Mouse (Mus musculus) CH12.LX (cell line): Measurements from ENCODE around the gene Ccdc70. TPM values are rescaled to one million over a fixed set of nuclear protein-coding genes. Genes with fewer than 3 reads are reported as not detected.
"Not testable (repeated sequence)": the region's sequence is repeated elsewhere in the genome, so short reads cannot be mapped to it uniquely, and the experiment has no call there.

ENCODE experiments used
- DNase-seq: peaks from one replicate; pipeline ENCODE4 v3.0.0-alpha.2; 2013; ENCODE audit errors: extremely low read depth
- H3K27ac ChIP-seq: 2 replicates; pipeline ENCODE4 v1.5.1; 2012; ENCODE audit warnings: low read depth, mild to moderate bottlenecking, control low read depth, moderate library complexity; ENCODE audit not compliant: insufficient read depth
- H3K27me3 ChIP-seq: replicated peaks from 2 replicates; pipeline ENCODE3; 2012; ENCODE audit warnings: inconsistent platforms
- H3K36me3 ChIP-seq, 2 experiments: replicated peaks in 1 of 2; 2 replicates each; pipeline versions ENCODE3 to v1.6.1; 2012; ENCODE audit warnings: inconsistent platforms in 1 of 2, low read length in 1 of 2, mild to moderate bottlenecking in 1 of 2, mixed read lengths in 1 of 2, moderate library complexity in 1 of 2; ENCODE audit not compliant: control insufficient read depth in 1 of 2, insufficient read depth in 1 of 2
- H3K4me1 ChIP-seq, 2 experiments: 2 replicates each; pipeline ENCODE4 v1.6.1; 2012; ENCODE audit warnings: inconsistent platforms in 1 of 2, moderate library complexity in 1 of 2; ENCODE audit not compliant: insufficient read depth in 2 of 2, control insufficient read depth in 1 of 2
- H3K4me2 ChIP-seq: 2 replicates; pipeline ENCODE4 v1.6.1; 2012; ENCODE audit warnings: low read depth, mild to moderate bottlenecking, control low read depth; ENCODE audit not compliant: poor library complexity, insufficient read depth, severe bottlenecking
- H3K4me3 ChIP-seq, 3 experiments: fragments of 150-350 bp in 1 of 3; sonication (generic) in 1 of 3; replicated peaks in 1 of 3; 2 replicates each; pipeline versions ENCODE3 to v1.5.1; 2011 to 2012; ENCODE audit warnings: low read depth in 2 of 3, low read length in 2 of 3, mild to moderate bottlenecking in 2 of 3, moderate library complexity in 2 of 3, control low read depth in 1 of 3, improper control_type of control experiment in 1 of 3, inconsistent platforms in 1 of 3, mixed read lengths in 1 of 3; ENCODE audit not compliant: poor library complexity in 1 of 3
- H3K79me2 ChIP-seq: replicated peaks from 2 replicates; pipeline ENCODE4 v1.6.1; 2012; ENCODE audit warnings: mild to moderate bottlenecking, moderate library complexity; ENCODE audit not compliant: control insufficient read depth, poor library complexity, insufficient read depth, severe bottlenecking; ENCODE audit errors: extremely low read depth
- H3K9ac ChIP-seq: 2 replicates; pipeline ENCODE4 v1.6.1; 2012; ENCODE audit warnings: low read depth, mild to moderate bottlenecking, control low read depth, moderate library complexity; ENCODE audit not compliant: insufficient read depth
- H3K9me3 ChIP-seq: replicated peaks from 2 replicates; pipeline ENCODE3; 2012; ENCODE audit warnings: low read length, inconsistent platforms, mixed read lengths
- CHD1 ChIP-seq: IDR thresholded peaks from 2 replicates; pipeline ENCODE4 v1.6.1; 2012; ENCODE audit warnings: low read depth, low read length, improper control_type of control experiment, inconsistent platforms
- EP300 ChIP-seq: IDR thresholded peaks from 2 replicates; pipeline ENCODE4 v1.6.1; 2011; ENCODE audit warnings: low read length, improper control_type of control experiment
- ETS1 ChIP-seq: conservative IDR thresholded peaks from 2 replicates; pipeline ENCODE4 v1.6.1; 2012; ENCODE audit warnings: low read depth, mild to moderate bottlenecking, inconsistent platforms, low read length, improper control_type of control experiment, moderate library complexity
- GABPA ChIP-seq: IDR thresholded peaks from 2 replicates; pipeline ENCODE4 v1.6.1; 2012; ENCODE audit warnings: low read depth, low read length, improper control_type of control experiment, inconsistent platforms; ENCODE audit not compliant: insufficient replicate concordance
- HCFC1 ChIP-seq: IDR thresholded peaks from 2 replicates; pipeline ENCODE4 v1.6.1; 2012; ENCODE audit warnings: low read depth, mild to moderate bottlenecking, inconsistent platforms, low read length, improper control_type of control experiment
- JUND ChIP-seq: conservative IDR thresholded peaks from 2 replicates; pipeline ENCODE4 v1.6.1; 2011; ENCODE audit warnings: low read depth, low read length, improper control_type of control experiment
- MAFK ChIP-seq: IDR thresholded peaks from 2 replicates; pipeline ENCODE4 v1.6.1; 2011; ENCODE audit warnings: low read length, improper control_type of control experiment; ENCODE audit not compliant: insufficient replicate concordance
- MAZ ChIP-seq: IDR thresholded peaks from 2 replicates; pipeline ENCODE4 v1.6.1; 2012; ENCODE audit warnings: low read depth, mild to moderate bottlenecking, inconsistent platforms, low read length, improper control_type of control experiment, moderate library complexity
- MEF2A ChIP-seq: IDR thresholded peaks from 2 replicates; pipeline ENCODE4 v1.6.1; 2014; ENCODE audit warnings: low read depth, mild to moderate bottlenecking, inconsistent platforms, low read length, improper control_type of control experiment, borderline replicate concordance
- NELFE ChIP-seq: IDR thresholded peaks from 2 replicates; pipeline ENCODE4 v1.6.1; 2011; ENCODE audit warnings: low read depth, low read length, improper control_type of control experiment
- NRF1 ChIP-seq: IDR thresholded peaks from 2 replicates; pipeline ENCODE4 v1.6.1; 2014; ENCODE audit warnings: low read depth, mild to moderate bottlenecking, inconsistent platforms, low read length, improper control_type of control experiment, moderate library complexity
- PAX5 ChIP-seq: IDR thresholded peaks from 2 replicates; pipeline ENCODE4 v1.6.1; 2012; ENCODE audit warnings: low read length, inconsistent platforms, mixed read lengths
- RAD21 ChIP-seq: IDR thresholded peaks from 2 replicates; pipeline ENCODE4 v1.6.1; 2011; ENCODE audit warnings: low read depth, mild to moderate bottlenecking, low read length, improper control_type of control experiment, moderate library complexity
- SMC3 ChIP-seq: IDR thresholded peaks from 2 replicates; pipeline ENCODE4 v1.6.1; 2011; ENCODE audit warnings: low read depth, low read length, improper control_type of control experiment
- TBP ChIP-seq: conservative IDR thresholded peaks from 2 replicates; pipeline ENCODE4 v1.6.1; 2011; ENCODE audit warnings: low read depth, low read length, improper control_type of control experiment
- USF1 ChIP-seq: IDR thresholded peaks from 2 replicates; pipeline ENCODE4 v1.6.1; 2014; ENCODE audit warnings: low read depth, mild to moderate bottlenecking, inconsistent platforms, low read length, improper control_type of control experiment
- ZC3H11A ChIP-seq: IDR thresholded peaks from 2 replicates; pipeline ENCODE4 v1.6.1; 2012; ENCODE audit warnings: low read depth, mild to moderate bottlenecking, inconsistent platforms, low read length, improper control_type of control experiment
- ZKSCAN1 ChIP-seq: IDR thresholded peaks from 2 replicates; pipeline ENCODE4 v1.6.1; 2012; ENCODE audit warnings: low read depth, inconsistent platforms, low read length, improper control_type of control experiment, borderline replicate concordance
- ZMIZ1 ChIP-seq: IDR thresholded peaks from 2 replicates; pipeline ENCODE4 v1.6.1; 2012; ENCODE audit warnings: low read depth, mild to moderate bottlenecking, inconsistent platforms, low read length, improper control_type of control experiment
- ZNF384 ChIP-seq: IDR thresholded peaks from 2 replicates; pipeline ENCODE4 v1.6.1; 2012; ENCODE audit warnings: low read depth, low read length, improper control_type of control experiment, inconsistent platforms
- dilution Hi-C: fragments of 300-500 bp; cut with MboI; formaldehyde crosslinking; loops from 2 replicates; pipeline ENCODE4 v1.14.3; 2020; ENCODE audit warnings: low sequenced_read_pairs; ENCODE audit not compliant: extremely low pct_unique_long_range_greater_than_20kb, extremely low pct_ligation_motif_present
- in situ Hi-C: fragments of 300-500 bp; cut with MboI; formaldehyde crosslinking; loops from 3 replicates; pipeline ENCODE4 v1.14.3; 2019; ENCODE audit warnings: low sequenced_read_pairs, low pct_ligation_motif_present, low pct_unique_long_range_greater_than_20kb, mixed read lengths
- polyA plus RNA-seq: library from polyadenylated mRNA; unstranded; fragments of >175 nt; gene quantifications from 2 replicates; pipeline ENCODE4 v1.2.1, GENCODE M21; 2012; ENCODE audit warnings: low read depth; ENCODE audit not compliant: insufficient read length
- total RNA-seq, 2 experiments: library from RNA; depleted of rRNA; stranded (reverse); fragments of 300-350 nt in 1 of 2; fragments of >200 nt in 1 of 2; gene quantifications; 2 replicates each; pipeline ENCODE4 v1.2.3; 2012 to 2014

Ccdc70 gene
- not detected in 2 replicates for total RNA-seq (2012; rRNA removed)
- not detected in 2 replicates for total RNA-seq (2014; rRNA removed)
- not detected in 2 replicates for polyA plus RNA-seq

DNA sequence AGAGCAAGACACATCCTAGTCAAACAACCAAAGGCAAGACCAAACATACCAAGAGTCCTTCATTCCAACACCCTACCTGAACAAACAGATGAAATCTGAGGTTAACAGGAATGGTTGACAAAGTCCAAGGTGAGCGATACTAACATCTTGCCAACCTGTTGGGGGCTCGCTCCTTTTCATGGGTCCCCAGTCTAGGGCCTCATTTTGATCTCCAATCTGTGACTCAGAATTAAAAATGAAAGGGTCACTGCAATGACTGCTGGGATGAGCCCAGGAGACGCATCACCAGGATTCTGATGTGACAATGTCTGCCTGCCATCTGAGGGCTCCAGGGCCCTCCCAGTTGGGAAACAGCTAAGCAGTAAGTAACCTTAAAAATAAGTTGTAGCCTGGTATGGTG, at the start of gene Ccdc70:
Ccdc70 (plus strand) TSS at position 301 of the 400 bp plus-strand sequence.
- no peak for DNase-seq
- no peaks in the 10 kb centered on the region for H3K4me1 ChIP-seq
- TF ChIP-seq HCFC1 (no peak), RAD21 (no peak), MAZ (no peak), SMC3 (no peak)
- TF ChIP-seq, all 38 proteins: peak for 0
- H3K27ac ChIP-seq, result no peak within 1 kb of the TSS
- in situ Hi-C loops, result loop anchor here (25.0 kb wide), 1 partner anchor 207 kb away; no protein-coding TSS in a partner anchor
- H3K27me3 ChIP-seq, result peaks cover 86% of the 10 kb centered on the region
- H3K36me3 ChIP-seq, result no peaks in the 10 kb centered on the region
- dilution Hi-C loops, result no loop called here
- H3K4me3 ChIP-seq, result no peak within 1 kb of the TSS
- H3K9me3 ChIP-seq, result no peaks in the 10 kb centered on the region
- H3K4me2 ChIP-seq, result no peak within 1 kb of the TSS
- H3K79me2 ChIP-seq, result no peaks in the 10 kb centered on the region
- no peak within 1 kb of the TSS for H3K9ac ChIP-seq

DNA sequence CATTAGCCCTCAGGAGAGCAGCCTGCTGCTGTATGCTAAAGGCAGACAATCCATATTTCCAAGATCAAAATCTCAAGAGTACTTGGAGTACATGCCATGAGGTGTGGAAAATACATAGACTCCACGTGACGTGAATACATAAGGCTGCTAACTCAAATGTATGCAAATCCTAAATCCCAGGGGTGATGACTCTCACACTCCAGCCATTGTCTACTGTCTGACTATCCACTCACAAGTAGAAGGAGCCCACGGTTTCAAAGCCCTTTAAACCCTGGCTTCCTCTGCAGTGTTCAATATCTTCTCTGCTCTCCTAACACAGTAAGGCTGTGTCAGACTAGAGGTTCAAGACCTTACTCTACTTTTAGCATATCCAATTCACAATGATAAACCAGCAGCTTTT, 38.8 kb upstream of the Ccdc70 start:
- dilution Hi-C loops, H3K4me2 ChIP-seq, H3K9ac ChIP-seq, H3K79me2 ChIP-seq, H3K36me3 ChIP-seq, in situ Hi-C loops, H3K4me1 ChIP-seq, H3K27ac ChIP-seq, H3K9me3 ChIP-seq, H3K4me3 ChIP-seq, DNase-seq: not testable (repeated sequence)
- H3K27me3 ChIP-seq, result peaks cover 41% of the 10 kb centered on the region

DNA sequence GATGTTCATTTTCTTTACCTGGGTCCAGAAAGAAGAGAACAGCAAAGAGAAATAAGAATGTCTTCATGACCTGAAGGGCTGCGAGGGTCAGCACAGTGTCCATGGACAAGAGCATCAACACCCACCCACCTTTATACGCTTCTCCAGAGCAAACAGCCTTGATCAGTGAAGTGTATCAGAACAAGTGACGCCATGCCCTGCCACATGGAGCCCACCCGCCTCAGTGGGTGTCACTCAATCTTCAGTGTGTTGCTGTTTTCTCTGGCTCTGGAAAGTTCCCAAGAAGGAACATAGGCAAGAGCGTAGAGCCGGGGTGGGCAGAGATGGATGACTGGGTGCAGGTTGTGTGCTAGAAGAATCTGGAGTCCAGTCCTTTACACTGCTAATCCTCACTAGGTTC, 37.0 kb upstream of the Ccdc70 start, which contains the start of gene Defb15:
Defb15 (minus strand) TSS at position 101 of the 400 bp plus-strand sequence.
- H3K4me2 ChIP-seq, result no peak within 1 kb of the TSS
- dilution Hi-C loops (no loop called here), in situ Hi-C loops (no loop called here)
- H3K27ac ChIP-seq, result no peak within 1 kb of the TSS
- TF ChIP-seq ETS1, result no peak
- TF ChIP-seq ZMIZ1, result no peak
- no peak for TF ChIP-seq MAFK
- no peak for TF ChIP-seq MEF2A
- no peak for TF ChIP-seq NELFE
- no peak for TF ChIP-seq ZNF384
- no peak for TF ChIP-seq EP300
- TF ChIP-seq RAD21, result no peak
- no peak for TF ChIP-seq GABPA
- no peak for TF ChIP-seq JUND
- TF ChIP-seq MAZ, result no peak
- TF ChIP-seq NRF1, result no peak
- TF ChIP-seq CHD1, result no peak
- no peak for TF ChIP-seq PAX5
- no peak for TF ChIP-seq ZC3H11A
- TF ChIP-seq USF1, result no peak
- no peak for TF ChIP-seq ZKSCAN1
- no peak for TF ChIP-seq TBP
- H3K9me3 ChIP-seq, result no peaks in the 10 kb centered on the region
- H3K27me3 ChIP-seq, result peaks cover 38% of the 10 kb centered on the region
- no peaks in the 10 kb centered on the region for H3K4me1 ChIP-seq
- no peaks in the 10 kb centered on the region for H3K36me3 ChIP-seq
- H3K79me2 ChIP-seq, result no peaks in the 10 kb centered on the region
- H3K4me3 ChIP-seq, result no peak within 1 kb of the TSS
- no peak within 1 kb of the TSS for H3K9ac ChIP-seq
- DNase-seq, result no peak

DNA sequence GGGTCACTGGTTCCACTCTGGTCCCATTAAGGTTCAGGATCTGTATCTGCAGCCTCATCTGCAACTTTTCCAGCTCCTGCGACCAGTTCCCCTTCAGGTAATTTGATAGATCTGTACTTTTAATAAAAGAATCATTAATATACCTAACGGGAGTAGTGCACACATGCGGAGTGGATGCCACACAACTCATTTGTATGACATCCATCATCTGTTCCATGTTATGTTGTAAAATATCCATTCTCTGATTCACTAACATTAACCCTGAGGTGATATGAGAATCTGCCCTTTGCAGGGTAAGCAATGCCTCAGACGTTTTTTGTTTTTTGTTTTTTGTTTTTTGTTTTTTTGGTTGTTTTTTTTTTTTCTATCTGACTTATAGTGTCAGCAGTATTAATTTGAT, 31.5 kb upstream of the Ccdc70 start, which contains the start of gene Defb35:
Defb35 (plus strand) TSS at position 301 of the 400 bp plus-strand sequence.
- H3K27ac ChIP-seq, dilution Hi-C loops, H3K79me2 ChIP-seq, in situ Hi-C loops, H3K4me1 ChIP-seq, H3K9ac ChIP-seq, H3K36me3 ChIP-seq, H3K4me2 ChIP-seq, H3K4me3 ChIP-seq, DNase-seq, H3K9me3 ChIP-seq: not testable (repeated sequence)
- peaks cover 22% of the 10 kb centered on the region for H3K27me3 ChIP-seq
